Mouse (Mus musculus) heart, adult 2 months (tissue): ENCODE measurements around the gene Aox2. TPM values are rescaled to one million over a fixed set of nuclear protein-coding genes. Genes with fewer than 3 reads are reported as not detected.

ENCODE experiments used
- DNase-seq, 2 experiments: peaks; one replicate each; pipeline ENCODE4 v3.0.0; 2021
- H3K27ac ChIP-seq: fragments of 200-600 bp; 2 replicates; pipeline ENCODE4 v1.8.1; 2022
- H3K27me3 ChIP-seq: fragments of 200-500 bp; 2 replicates; pipeline ENCODE4 v1.6.1; 2012; ENCODE audit warnings: mild to moderate bottlenecking, low read length, inconsistent platforms, mixed read lengths; ENCODE audit not compliant: control insufficient read depth, insufficient read depth
- H3K36me3 ChIP-seq: fragments of 200-500 bp; 2 replicates; pipeline ENCODE4 v1.6.1; 2012; ENCODE audit warnings: low read length, inconsistent platforms; ENCODE audit not compliant: control insufficient read depth, insufficient read depth
- H3K4me1 ChIP-seq: fragments of 200-500 bp; 2 replicates; pipeline ENCODE4 v1.6.1; 2011; ENCODE audit warnings: low read length; ENCODE audit not compliant: control insufficient read depth, insufficient read depth
- H3K4me3 ChIP-seq: fragments of 200-600 bp; 2 replicates; pipeline ENCODE4 v1.8.1; 2022
- H3K79me2 ChIP-seq: fragments of 200-500 bp; replicated peaks from 2 replicates; pipeline ENCODE4 v1.6.1; 2012; ENCODE audit warnings: mild to moderate bottlenecking, inconsistent platforms, low read length, moderate library complexity, mixed read lengths; ENCODE audit not compliant: control insufficient read depth, insufficient read depth
- H3K9ac ChIP-seq: fragments of 200-500 bp; 2 replicates; pipeline ENCODE4 v1.6.1; 2012; ENCODE audit warnings: low read depth, mild to moderate bottlenecking, control low read depth, inconsistent platforms, low read length, mixed read lengths
- CTCF ChIP-seq: fragments of 200-600 bp; IDR thresholded peaks from 2 replicates; pipeline ENCODE4 v1.8.1; 2022; ENCODE audit warnings: antibody characterized with exemption, mild to moderate bottlenecking, moderate library complexity
- EP300 ChIP-seq: fragments of 200-500 bp; IDR thresholded peaks from 2 replicates; pipeline ENCODE4 v1.6.1; 2011; ENCODE audit warnings: low read depth, low read length, control low read depth; ENCODE audit not compliant: insufficient read depth
- POLR2A ChIP-seq: fragments of 200-500 bp; IDR thresholded peaks from 2 replicates; pipeline ENCODE4 v1.6.1; 2011; ENCODE audit warnings: mild to moderate bottlenecking, low read depth, low read length, control low read depth; ENCODE audit not compliant: insufficient read depth
- WGBS: fragments of 180-500 bp; shearing (Covaris S2); methylation state at CpG from one replicate; pipeline ENCODE4 v1.1.7; 2018; 5-methylcytosine and 5-hydroxymethylcytosine counted together
- intact Hi-C: fragments of 180-260 bp; cut with DNase I; formaldehyde crosslinking; loops from one replicate; pipeline ENCODE4 v1.15.1; 2025
- polyA plus RNA-seq: library from polyadenylated mRNA; depleted of rRNA; stranded (reverse); fragments of >200 nt; gene quantifications from 2 replicates; pipeline ENCODE4 v1.2.3, GENCODE M21; 2012
- total RNA-seq, 2 experiments: library from RNA; stranded (reverse); gene quantifications; 2 replicates each; pipeline ENCODE4 v1.2.3; 2021

Gene Aox2
- total and polyA plus RNA-seq, 3 experiments: not detected

DNA sequence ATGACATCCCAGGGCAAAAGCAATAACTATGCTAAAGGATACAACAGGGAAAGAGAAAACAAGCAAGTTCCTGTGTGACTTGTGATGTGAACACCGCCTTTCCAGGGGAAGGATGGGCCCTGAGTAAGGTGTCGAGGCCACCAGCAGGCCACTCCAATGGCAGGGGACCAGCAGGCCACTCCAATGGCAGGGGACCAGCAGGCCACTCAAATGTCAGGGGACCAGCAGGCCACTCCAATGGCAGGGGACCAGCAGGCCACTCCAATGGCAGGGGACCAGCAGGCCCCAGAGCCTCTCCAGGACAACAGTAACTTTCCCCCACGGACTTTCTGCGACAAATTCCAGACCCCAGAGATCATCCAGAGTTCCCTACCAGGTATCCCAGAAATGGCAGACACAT lies 2.3 kb downstream of the Aox2 start:
- WGBS: 58% methylated on average over 4 of the region's 4 CpGs
- Histone ChIP-seq H3K4me3 (no peak overlapping the region), H3K36me3 (no peaks in the 10 kb centered on the region), H3K27me3 (no peaks in the 10 kb centered on the region), H3K79me2 (no peaks in the 10 kb centered on the region), H3K27ac (no peak overlapping the region), H3K4me1 (no peaks in the 10 kb centered on the region), H3K9ac (no peak overlapping the region)
- intact Hi-C loops: no loop called here
- no peak for DNase-seq
- TF ChIP-seq EP300 (no peak), CTCF (no peak), POLR2A (no peak)

DNA sequence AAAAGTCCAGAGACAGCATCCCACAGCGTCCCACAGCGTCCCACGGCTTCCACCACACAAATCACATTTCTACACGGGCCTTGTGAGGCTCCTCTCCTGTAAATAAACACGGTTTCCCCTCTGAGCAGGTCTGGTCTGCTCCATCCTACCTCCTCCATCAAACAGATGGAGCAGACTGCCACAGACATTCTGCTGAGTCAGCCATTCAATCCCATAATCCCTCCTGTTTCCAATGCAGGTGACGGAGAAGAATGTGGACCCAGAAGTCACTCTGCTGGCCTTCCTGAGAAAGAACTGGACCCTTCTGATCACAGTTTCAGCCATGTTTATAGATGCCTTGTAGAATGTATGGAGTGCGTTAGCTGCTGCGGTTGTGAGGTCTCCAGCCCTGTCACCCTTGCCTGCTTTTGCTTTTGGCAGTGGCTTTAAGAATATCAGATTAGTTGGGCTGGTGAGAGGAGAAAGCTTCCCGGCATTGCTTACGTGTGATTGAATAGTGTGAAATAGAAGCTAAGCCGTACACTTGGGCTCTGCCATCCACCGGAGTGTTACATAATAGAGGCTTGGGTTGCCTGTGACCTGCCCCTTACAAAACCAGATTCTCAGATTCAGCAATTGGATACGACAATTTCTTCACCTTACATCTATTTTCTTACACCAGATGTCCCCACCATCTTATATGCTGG lies 3.0 kb downstream of the Aox2 start:
- H3K27me3 ChIP-seq: no peaks in the 10 kb centered on the region
- no peak for TF ChIP-seq EP300
- no peak for TF ChIP-seq CTCF
- TF ChIP-seq POLR2A: no peak
- intact Hi-C loops: no loop called here
- no peak overlapping the region for H3K27ac ChIP-seq
- DNase-seq: no peak
- no peaks in the 10 kb centered on the region for H3K36me3 ChIP-seq
- WGBS: 77% methylated on average over 13 of the region's 13 CpGs
- H3K9ac ChIP-seq: no peak overlapping the region
- H3K4me1 ChIP-seq: no peaks in the 10 kb centered on the region
- H3K79me2 ChIP-seq: no peaks in the 10 kb centered on the region
- H3K4me3 ChIP-seq: no peak overlapping the region

DNA sequence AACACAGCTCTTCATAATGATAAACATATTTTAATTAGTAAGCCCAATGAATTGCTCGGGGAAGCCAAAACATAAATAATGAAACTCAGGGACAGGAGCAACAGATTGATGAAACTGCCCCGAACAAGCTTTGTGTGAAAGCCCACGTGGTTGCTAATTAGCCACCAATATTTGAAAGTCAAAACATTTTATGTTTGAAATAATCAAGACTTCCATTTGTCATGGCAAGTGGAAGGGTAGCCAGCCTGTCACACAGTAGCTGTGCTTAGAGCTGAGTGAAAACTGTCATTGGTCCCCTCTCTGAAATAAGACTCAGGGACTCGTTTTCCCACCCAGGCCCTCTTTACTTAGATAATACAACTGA lies 3.5 kb downstream of the Aox2 start:
- intact Hi-C loops: no loop called here
- DNase-seq: no peak
- WGBS: 76% methylated on average over 4 of the region's 4 CpGs

DNA sequence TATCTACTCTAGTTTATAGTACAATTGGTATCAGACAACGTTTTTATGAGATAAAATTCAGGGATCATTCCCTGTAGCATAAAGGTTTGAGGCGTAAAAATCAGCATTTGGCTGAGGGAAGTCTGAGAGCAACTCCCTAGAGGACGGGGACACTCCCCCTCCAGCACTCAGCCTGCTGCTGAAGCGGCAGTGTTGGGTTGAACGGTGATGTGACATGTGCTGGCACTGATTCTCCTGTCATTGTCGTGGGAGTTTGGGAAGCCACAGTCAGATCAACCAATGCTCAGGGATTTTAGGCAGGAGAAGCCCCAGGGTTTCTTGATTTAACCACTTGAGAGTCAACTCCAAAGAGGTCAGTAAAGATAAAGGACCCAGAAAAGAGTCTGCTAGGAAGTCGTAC lies 6.4 kb downstream of the Aox2 start:
- no peaks in the 10 kb centered on the region for H3K36me3 ChIP-seq
- H3K4me3 ChIP-seq: no peak overlapping the region
- intact Hi-C loops: no loop called here
- TF ChIP-seq EP300 (no peak), CTCF (no peak), POLR2A (no peak)
- DNase-seq: no peak
- H3K4me1 ChIP-seq: no peaks in the 10 kb centered on the region
- WGBS: 30% methylated on average over 7 of the region's 7 CpGs
- no peak overlapping the region for H3K9ac ChIP-seq
- no peaks in the 10 kb centered on the region for H3K79me2 ChIP-seq
- H3K27ac ChIP-seq: no peak overlapping the region
- H3K27me3 ChIP-seq: no peaks in the 10 kb centered on the region

More for the DNA sequence above, 3.5 kb downstream of the Aox2 start:
- Histone ChIP-seq H3K4me1 (no peaks in the 10 kb centered on the region), H3K27ac (no peak overlapping the region), H3K4me3 (no peak overlapping the region), H3K36me3 (no peaks in the 10 kb centered on the region), H3K79me2 (no peaks in the 10 kb centered on the region), H3K9ac (no peak overlapping the region), H3K27me3 (no peaks in the 10 kb centered on the region)
- TF ChIP-seq EP300 (no peak), CTCF (no peak), POLR2A (no peak)

DNA sequence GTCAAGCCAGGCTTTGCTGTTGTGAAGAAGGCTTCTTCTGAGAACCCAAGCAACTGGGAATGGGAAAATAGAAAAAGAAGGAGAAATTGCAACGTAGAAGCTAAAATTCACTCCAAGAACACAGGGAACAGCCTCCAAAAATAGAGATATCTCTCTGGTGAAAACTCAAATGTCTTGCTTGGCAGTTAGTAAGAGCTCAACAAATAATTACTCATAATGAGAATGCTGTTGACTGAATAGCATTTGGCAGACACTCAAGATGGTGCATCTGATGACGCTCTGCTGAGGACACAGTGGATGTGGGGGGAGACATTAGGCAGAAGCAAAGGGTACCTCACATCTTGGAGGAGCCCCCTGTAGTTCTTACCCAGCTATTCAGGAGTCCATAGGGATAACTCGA lies 10.0 kb downstream of the Aox2 start:
- Histone ChIP-seq H3K4me3 (no peak overlapping the region), H3K79me2 (no peaks in the 10 kb centered on the region), H3K27ac (no peak overlapping the region), H3K27me3 (no peaks in the 10 kb centered on the region), H3K4me1 (peaks cover 2% of the 10 kb centered on the region; the same call in 1 of the 2 replicates), H3K36me3 (no peaks in the 10 kb centered on the region), H3K9ac (no peak overlapping the region)
- TF ChIP-seq CTCF (no peak), POLR2A (no peak), EP300 (no peak)
- no peak for DNase-seq
- WGBS: 58% methylated on average over 3 of the region's 3 CpGs
- intact Hi-C loops: no loop called here

DNA sequence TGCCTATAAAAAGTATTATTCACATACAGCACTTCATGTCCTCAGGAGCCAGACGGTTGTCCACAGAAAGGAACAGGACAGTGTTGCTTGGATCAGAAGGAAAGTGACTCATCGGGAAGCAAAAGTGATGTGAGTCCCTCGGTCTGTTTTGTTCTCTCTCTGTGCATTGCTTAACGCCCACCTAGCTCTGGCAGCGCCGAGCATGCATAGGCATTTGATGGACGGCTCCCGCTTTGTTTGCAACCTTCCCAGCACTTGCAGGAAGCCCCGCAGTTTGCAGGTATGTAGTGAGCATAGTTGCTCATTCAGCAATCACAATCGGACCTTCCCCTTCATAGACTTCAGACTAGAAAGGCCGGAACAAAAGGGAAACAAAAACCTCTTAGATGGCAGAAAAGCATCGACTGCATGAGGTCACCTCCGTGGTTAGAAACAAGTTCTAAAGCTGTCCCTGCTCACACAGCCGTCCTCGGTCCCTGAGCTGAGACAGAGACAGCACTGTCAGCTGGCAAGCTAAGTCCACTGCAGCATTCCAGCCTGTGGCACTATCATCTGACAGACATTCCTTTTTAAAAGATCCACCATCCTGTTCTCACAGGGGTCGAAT lies 11.8 kb downstream of the Aox2 start:
- WGBS: 31% methylated on average over 16 of the region's 16 CpGs
- Histone ChIP-seq H3K9ac (no peak overlapping the region), H3K79me2 (no peaks in the 10 kb centered on the region), H3K27me3 (no peaks in the 10 kb centered on the region), H3K4me3 (0 out of 2 replicates have a peak overlapping the region, but pooled peaks have one; percentile 18), H3K27ac (no peak overlapping the region), H3K4me1 (peaks cover 2% of the 10 kb centered on the region; the same call in 1 of the 2 replicates), H3K36me3 (no peaks in the 10 kb centered on the region)
- DNase-seq: no peak
- intact Hi-C loops: no loop called here
- TF ChIP-seq POLR2A (no peak), EP300 (no peak), CTCF (no peak)
